Comparison of ENCODE assay signal across 14 mouse cellular contexts in genomic region chr13:92589255-92589654, GRCm38 (mm10). TPM values are rescaled to one million over a fixed set of nuclear protein-coding genes. Genes with fewer than 3 reads are reported as not detected.
DNase-seq lines count a peak whose midpoint lies in the region; ATAC-seq lines count a peak whose summit lies in the region.
"Had no signal": no experiment of that assay in that cellular context is flagged by ENCODE, and none has a peak within 500 bp of the region (broad histone marks: within the 10 kb centered on the region; RNA-seq: fewer than 3 reads in every experiment).

No protein-coding gene starts in this region.

- H3K9me3 ChIP-seq in kidney, embryonic 14.5 days (ENCODE audit: control insufficient read depth, low read length): no peaks in the 10 kb centered on the region
- H3K9me3 ChIP-seq in lung, embryonic 16.5 days (ENCODE audit: control insufficient read depth, low read length): no peaks in the 10 kb centered on the region
- no peaks in the 10 kb centered on the region for H3K9me3 ChIP-seq in neural tube, embryonic 15.5 days (replicated peaks)
- H3K9me3 ChIP-seq: embryonic facial prominence, embryonic 10.5 days; heart, embryonic 13.5 days had no signal

- no peak for ATAC-seq in cerebellum, adult (ENCODE audit: insufficient number of reproducible peaks, low FRiP score, low TSS enrichment)
- ATAC-seq in kidney, embryonic 14.5 days (ENCODE audit: low FRiP score, low TSS enrichment): peak; percentile 30
- ATAC-seq in lung, embryonic 16.5 days (ENCODE audit: low read depth): peak; percentile 32; the same call in 1 of the 2 replicates
- no peak for ATAC-seq in neural tube, embryonic 15.5 days (ENCODE audit: low FRiP score)
- ATAC-seq: forebrain, embryonic 14.5 days had no signal

- no peaks in the 10 kb centered on the region for H3K36me3 ChIP-seq in kidney, embryonic 14.5 days (ENCODE audit: control insufficient read depth, insufficient read depth, low read length)
- no peaks in the 10 kb centered on the region for H3K36me3 ChIP-seq in lung, embryonic 16.5 days (ENCODE audit: control insufficient read depth, insufficient read depth, low read length)
- H3K36me3 ChIP-seq in neural tube, embryonic 15.5 days: no peaks in the 10 kb centered on the region
- H3K36me3 ChIP-seq: embryonic facial prominence, embryonic 10.5 days; heart, embryonic 13.5 days had no signal

- H3K9ac ChIP-seq in kidney, embryonic 14.5 days (ENCODE audit: low read depth, low read length): no peak overlapping the region
- no peak overlapping the region for H3K9ac ChIP-seq in lung, embryonic 16.5 days (ENCODE audit: low read length)
- no peak overlapping the region for H3K9ac ChIP-seq in neural tube, embryonic 15.5 days (replicated peaks)
- H3K9ac ChIP-seq: heart, embryonic 13.5 days had no signal

- H3K27ac ChIP-seq in kidney, embryonic 14.5 days (ENCODE audit: low read depth, low read length): no peak overlapping the region
- no peak overlapping the region for H3K27ac ChIP-seq in lung, embryonic 16.5 days (ENCODE audit: low read length)
- no peak overlapping the region for H3K27ac ChIP-seq in neural tube, embryonic 15.5 days (replicated peaks)
- H3K27ac ChIP-seq: embryonic facial prominence, embryonic 10.5 days; heart, embryonic 13.5 days had no signal

- DNase-seq in cerebellum, adult 11-12 months: peak; percentile 21
- DNase-seq in kidney, adult 9 months: no peak
- peak; percentile 21 to 28 for DNase-seq in cerebellum, postnatal 36 days
- DNase-seq in spleen, adult 18-20 months: no peak
- DNase-seq: right cerebral cortex, adult 18-20 months had no signal

- H3K4me1 ChIP-seq in kidney, embryonic 14.5 days (ENCODE audit: control insufficient read depth, insufficient read depth, low read length): peaks cover 38% of the 10 kb centered on the region
- H3K4me1 ChIP-seq in lung, embryonic 16.5 days (replicated peaks; ENCODE audit: control insufficient read depth, insufficient read depth, low read length): peaks cover 29% of the 10 kb centered on the region
- H3K4me1 ChIP-seq in neural tube, embryonic 15.5 days: peaks cover 17% of the 10 kb centered on the region

- no peak overlapping the region for H3K4me2 ChIP-seq in kidney, embryonic 14.5 days (replicated peaks; ENCODE audit: low read depth, low read length)
- H3K4me2 ChIP-seq in lung, embryonic 16.5 days (ENCODE audit: low read depth, low read length): no peak overlapping the region
- H3K4me2 ChIP-seq in neural tube, embryonic 15.5 days: no peak overlapping the region
- H3K4me2 ChIP-seq: heart, embryonic 13.5 days had no signal

- H3K27me3 ChIP-seq in kidney, embryonic 14.5 days (ENCODE audit: control insufficient read depth, insufficient read depth, low read length): no peaks in the 10 kb centered on the region
- no peaks in the 10 kb centered on the region for H3K27me3 ChIP-seq in lung, embryonic 16.5 days (ENCODE audit: control insufficient read depth, insufficient read depth, low read depth, low read length)
- H3K27me3 ChIP-seq in neural tube, embryonic 15.5 days (replicated peaks): no peaks in the 10 kb centered on the region
- H3K27me3 ChIP-seq: heart, embryonic 13.5 days; Patski had no signal

- no peak overlapping the region for H3K4me3 ChIP-seq in kidney, embryonic 14.5 days (ENCODE audit: low read length)
- no peak overlapping the region for H3K4me3 ChIP-seq in lung, embryonic 16.5 days (ENCODE audit: low read length)
- no peak overlapping the region for H3K4me3 ChIP-seq in neural tube, embryonic 15.5 days (replicated peaks)
- H3K4me3 ChIP-seq: embryonic facial prominence, embryonic 10.5 days; heart, embryonic 13.5 days had no signal

RNA-seq across cellular contexts. Expression of gene Spz1, which starts 13.3 kb away (rescaled TPM):
- polyA plus RNA-seq in kidney, embryonic 14.5 days (2014; fragmentation: Nextera tagmentation; extraction: Ambion mirVana): not detected in 2 replicates
- not detected in 2 replicates for polyA plus RNA-seq in lung, embryonic 16.5 days (2015; fragmentation: Nextera tagmentation; extraction: Ambion mirVana)
- polyA plus RNA-seq in neural tube, embryonic 15.5 days (2015; fragmentation: Nextera tagmentation; extraction: Ambion mirVana): not detected in 2 replicates
- polyA plus RNA-seq: embryonic facial prominence, embryonic 10.5 days; forebrain, embryonic 14.5 days; heart, embryonic 13.5 days; Patski; urinary bladder, adult 2 months had no signal

RNA-seq across cellular contexts. Expression of gene Serinc5, which starts 21.6 kb away (rescaled TPM):
- polyA plus RNA-seq in kidney, embryonic 14.5 days (2014; fragmentation: Nextera tagmentation; extraction: Ambion mirVana): 7.4 and 18.0 TPM in 2 replicates
- polyA plus RNA-seq in lung, embryonic 16.5 days (2015; fragmentation: Nextera tagmentation; extraction: Ambion mirVana): 33.2 and 34.2 TPM in 2 replicates
- polyA plus RNA-seq in neural tube, embryonic 15.5 days (2015; fragmentation: Nextera tagmentation; extraction: Ambion mirVana): 16.1 and 16.6 TPM in 2 replicates

RNA-seq across cellular contexts. Expression of gene Zfyve16, which starts 58.6 kb away (rescaled TPM):
- 8.7 and 14.7 TPM in 2 replicates for polyA plus RNA-seq in kidney, embryonic 14.5 days (2014; fragmentation: Nextera tagmentation; extraction: Ambion mirVana)
- polyA plus RNA-seq in lung, embryonic 16.5 days (2015; fragmentation: Nextera tagmentation; extraction: Ambion mirVana): 10.5 and 11.5 TPM in 2 replicates
- polyA plus RNA-seq in neural tube, embryonic 15.5 days (2015; fragmentation: Nextera tagmentation; extraction: Ambion mirVana): 8.7 and 8.9 TPM in 2 replicates

Comparison
In these comparisons a context has a peak if more than half of its experiments do, and no peak if none do; other contexts are left out.
1. DNase-seq: peak in cerebellum, adult 11-12 months (single experiment) and cerebellum, postnatal 36 days (2 of 2); none in kidney, adult 9 months (single experiment) and spleen, adult 18-20 months (0 of 2).
2. ATAC-seq: peak in kidney, embryonic 14.5 days (single experiment) and lung, embryonic 16.5 days (single experiment); none in cerebellum, adult (single experiment) and neural tube, embryonic 15.5 days (single experiment).